Mouse (Mus musculus) midbrain, embryonic 12.5 days (tissue): ENCODE results near the gene Ankrd13a. TPM values are rescaled to one million over a fixed set of nuclear protein-coding genes. Genes with fewer than 3 reads are reported as not detected.

Source experiments
- ATAC-seq: fragments of 200-750 bp; cut with Nextera tagmentation; 2 replicates; pipeline ENCODE4 v1.8.0; 2017; ENCODE audit warnings: low read depth, moderate TSS enrichment, moderate library complexity; ENCODE audit not compliant: low FRiP score
- H3K27ac ChIP-seq: fragments of 300-500 bp; sonication (generic); replicated peaks from 2 replicates; pipeline ENCODE4 v1.5.1; 2016; ENCODE audit warnings: mild to moderate bottlenecking
- H3K27me3 ChIP-seq: fragments of 300-500 bp; sonication (generic); 2 replicates; pipeline ENCODE4 v1.6.1; 2016; ENCODE audit warnings: mild to moderate bottlenecking
- H3K36me3 ChIP-seq: fragments of 300-500 bp; sonication (generic); 2 replicates; pipeline ENCODE4 v1.6.1; 2016
- H3K4me1 ChIP-seq: fragments of 300-500 bp; sonication (generic); 2 replicates; pipeline ENCODE4 v1.6.1; 2016
- H3K4me2 ChIP-seq: fragments of 300-500 bp; sonication (generic); replicated peaks from 2 replicates; pipeline ENCODE4 v1.6.1; 2016; ENCODE audit warnings: mild to moderate bottlenecking, moderate library complexity
- H3K4me3 ChIP-seq: fragments of 300-500 bp; sonication (generic); 2 replicates; pipeline ENCODE4 v1.5.1; 2016; ENCODE audit warnings: mild to moderate bottlenecking
- H3K9ac ChIP-seq: fragments of 300-500 bp; sonication (generic); replicated peaks from 2 replicates; pipeline ENCODE4 v1.6.1; 2016; ENCODE audit warnings: mild to moderate bottlenecking, moderate library complexity
- H3K9me3 ChIP-seq: fragments of 300-500 bp; sonication (generic); 2 replicates; pipeline ENCODE4 v1.6.1; 2016; ENCODE audit warnings: mild to moderate bottlenecking
- WGBS: fragments of 180-500 bp; shearing (Covaris S2); methylation state at CpG from one replicate; pipeline ENCODE4 v1.1.7; 2016; 5-methylcytosine and 5-hydroxymethylcytosine counted together
- polyA plus RNA-seq: library from polyadenylated mRNA; unstranded; fragments of >200 nt; fragmentation: Nextera tagmentation; extraction: Ambion mirVana; gene quantifications from 2 replicates; pipeline ENCODE4 v1.2.1, GENCODE M21; 2016

Gene Ankrd13a
- polyA plus RNA-seq: 71.1 and 77.7 TPM in 2 replicates

DNA sequence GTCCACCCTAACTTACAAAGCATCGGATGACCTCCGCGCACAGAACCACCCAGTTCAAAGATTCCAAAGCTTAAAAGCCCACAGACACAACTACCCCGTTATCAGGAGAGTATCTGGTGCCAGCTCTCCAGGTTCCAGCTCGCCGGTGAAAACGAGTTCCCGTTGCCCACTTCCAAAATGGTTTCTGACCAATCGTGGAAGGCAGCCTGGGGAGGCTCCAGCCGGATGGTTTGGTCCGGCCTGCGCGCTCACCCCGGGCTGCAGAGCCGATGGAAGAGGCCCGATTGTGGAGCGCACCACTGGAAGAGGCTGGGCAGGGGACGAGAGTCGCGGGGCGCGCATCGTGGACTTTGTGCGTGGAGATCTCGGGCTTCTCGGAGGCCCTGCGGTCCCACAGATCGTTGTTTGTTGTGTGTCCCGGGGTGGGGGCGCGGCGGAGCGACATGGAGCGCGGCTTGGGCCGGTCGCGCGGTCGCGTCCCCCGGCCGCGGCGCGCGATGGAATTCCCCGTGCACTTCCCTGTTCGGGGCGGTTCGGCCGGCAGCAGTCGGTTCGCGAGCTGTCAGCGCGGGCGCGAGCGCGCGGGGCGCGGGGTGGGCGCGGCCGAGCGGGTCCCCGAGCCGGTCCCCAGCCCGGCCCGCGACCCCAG lies at the start of gene Ankrd13a:
TSS of gene Ankrd13a (plus strand) at position 275 of the 649 bp plus-strand sequence.
- Histone ChIP-seq H3K9me3 (no peaks in the 10 kb centered on the region), H3K4me1 (peaks cover 37% of the 10 kb centered on the region), H3K27ac (peak within 1 kb of the TSS; percentile 91), H3K9ac (peak within 1 kb of the TSS; percentile 99), H3K4me3 (peak within 1 kb of the TSS; percentile 88), H3K27me3 (no peaks in the 10 kb centered on the region), H3K36me3 (no peaks in the 10 kb centered on the region), H3K4me2 (peak within 1 kb of the TSS; percentile 85)
- under 1% methylated on average over 55 of the region's 73 CpGs for WGBS
- ATAC-seq: peak; percentile 86

DNA sequence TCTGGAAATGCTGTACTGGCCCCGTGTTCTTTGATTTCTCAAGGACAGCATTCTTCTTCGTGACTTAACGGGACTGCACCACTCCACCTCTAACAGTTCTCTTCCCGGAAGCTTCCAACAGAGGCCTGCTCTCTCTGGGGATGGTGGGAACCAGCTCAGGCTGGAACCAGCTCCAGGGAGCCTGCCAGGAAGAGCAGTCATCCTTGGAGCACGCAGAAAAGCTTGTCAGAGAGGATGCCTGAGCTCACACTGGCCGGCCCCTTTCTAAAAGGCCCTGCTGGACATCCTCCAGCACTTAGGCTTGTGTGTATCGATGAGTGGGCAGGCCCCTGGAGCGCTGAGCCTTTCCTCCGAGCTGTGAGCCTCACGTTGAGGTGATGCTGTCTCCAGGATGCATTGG lies 46.3 kb upstream of the Ankrd13a start:
- Histone ChIP-seq H3K9ac (no peak overlapping the region), H3K4me1 (no peaks in the 10 kb centered on the region), H3K36me3 (peaks cover 79% of the 10 kb centered on the region), H3K9me3 (no peaks in the 10 kb centered on the region; the same call in 1 of the 2 replicates), H3K27ac (no peak overlapping the region), H3K4me2 (no peak overlapping the region), H3K4me3 (no peak overlapping the region), H3K27me3 (no peaks in the 10 kb centered on the region)
- no peak for ATAC-seq
- WGBS: 89% methylated on average over 10 of the region's 10 CpGs

GRCm38 (mm10) chr5:114730129-114730528 lies 44.3 kb upstream of the Ankrd13a start:
- no peaks in the 10 kb centered on the region for H3K27me3 ChIP-seq
- no peak overlapping the region for H3K4me2 ChIP-seq
- H3K4me3 ChIP-seq: no peak overlapping the region
- no peak overlapping the region for H3K9ac ChIP-seq
- peaks cover 83% of the 10 kb centered on the region for H3K36me3 ChIP-seq
- 79% methylated on average over 10 of the region's 10 CpGs for WGBS
- no peak for ATAC-seq
- H3K9me3 ChIP-seq: no peaks in the 10 kb centered on the region
- no peak overlapping the region for H3K27ac ChIP-seq
- no peaks in the 10 kb centered on the region for H3K4me1 ChIP-seq

DNA sequence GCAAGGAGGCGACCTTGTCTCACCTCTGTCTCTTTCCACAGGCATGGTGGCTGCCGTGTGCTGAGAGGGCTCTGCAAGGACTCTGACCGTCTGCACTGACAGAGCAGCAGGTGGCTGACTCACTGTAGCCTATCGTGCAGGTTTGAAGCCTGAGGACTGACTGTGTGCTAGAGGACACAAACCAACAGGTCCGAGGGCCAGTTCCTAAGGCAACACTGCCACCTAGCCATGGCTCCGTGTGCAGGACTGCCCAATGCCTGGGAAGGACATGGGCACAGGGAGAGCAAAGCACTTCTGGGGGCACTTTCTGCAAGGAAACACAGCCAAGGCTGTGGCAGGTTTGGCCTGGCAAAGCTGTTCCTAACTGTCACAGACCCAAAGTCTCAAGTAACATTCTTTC lies 43.0 kb upstream of the Ankrd13a start:
- H3K9ac ChIP-seq: no peak overlapping the region
- H3K9me3 ChIP-seq: no peaks in the 10 kb centered on the region
- H3K27me3 ChIP-seq: no peaks in the 10 kb centered on the region
- 68% methylated on average over 6 of the region's 6 CpGs for WGBS
- no peak for ATAC-seq
- peaks cover 86% of the 10 kb centered on the region for H3K36me3 ChIP-seq
- H3K4me3 ChIP-seq: no peak overlapping the region
- no peak overlapping the region for H3K27ac ChIP-seq
- H3K4me1 ChIP-seq: no peaks in the 10 kb centered on the region
- H3K4me2 ChIP-seq: no peak overlapping the region

- Histone ChIP-seq H3K36me3 (peaks cover 90% of the 10 kb centered on the region), H3K9me3 (no peaks in the 10 kb centered on the region), H3K9ac (no peak overlapping the region), H3K27me3 (no peaks in the 10 kb centered on the region), H3K4me2 (no peak overlapping the region), H3K4me3 (no peak overlapping the region), H3K27ac (no peak overlapping the region), H3K4me1 (no peaks in the 10 kb centered on the region)
- 92% methylated on average over 15 of the region's 15 CpGs for WGBS
- ATAC-seq: no peak
Measured at GRCm38 (mm10) chr5:114731969-114732368, 42.5 kb upstream of the Ankrd13a start.

DNA sequence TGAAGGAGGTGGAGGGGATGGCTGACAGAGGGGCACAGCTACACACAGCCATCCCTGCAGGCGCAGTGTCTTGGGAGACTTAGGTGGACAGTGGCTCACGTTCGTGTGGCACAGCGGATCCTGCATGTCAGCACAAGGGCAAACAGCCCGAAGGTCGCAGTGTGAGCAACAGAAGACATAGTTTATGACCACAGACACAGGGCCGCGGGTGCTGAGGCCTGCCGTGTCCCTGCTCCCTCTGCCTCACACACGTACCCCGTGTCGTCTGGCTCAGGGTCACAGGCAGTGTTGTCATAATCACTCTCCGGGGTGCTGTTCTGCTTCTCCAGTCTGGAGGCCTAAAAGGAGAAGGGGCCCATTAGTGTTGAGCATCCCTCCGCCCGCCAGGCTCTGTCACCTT lies 40.9 kb upstream of the Ankrd13a start:
- H3K4me1 ChIP-seq: no peaks in the 10 kb centered on the region
- no peak overlapping the region for H3K27ac ChIP-seq
- H3K36me3 ChIP-seq: peaks cover 92% of the 10 kb centered on the region
- no peaks in the 10 kb centered on the region for H3K27me3 ChIP-seq
- 95% methylated on average over 15 of the region's 15 CpGs for WGBS
- H3K4me3 ChIP-seq: no peak overlapping the region
- no peak overlapping the region for H3K9ac ChIP-seq
- H3K4me2 ChIP-seq: no peak overlapping the region
- no peak for ATAC-seq
- H3K9me3 ChIP-seq: no peaks in the 10 kb centered on the region

GRCm38 (mm10) chr5:114737090-114737887 lies 37.2 kb upstream of the Ankrd13a start:
- H3K27ac ChIP-seq: no peak overlapping the region
- H3K4me3 ChIP-seq: no peak overlapping the region
- ATAC-seq: no peak
- H3K9ac ChIP-seq: no peak overlapping the region
- H3K4me2 ChIP-seq: no peak overlapping the region
- H3K36me3 ChIP-seq: peaks cover 90% of the 10 kb centered on the region
- H3K9me3 ChIP-seq: no peaks in the 10 kb centered on the region
- 86% methylated on average over 21 of the region's 21 CpGs for WGBS
- no peaks in the 10 kb centered on the region for H3K27me3 ChIP-seq
- no peaks in the 10 kb centered on the region for H3K4me1 ChIP-seq

DNA sequence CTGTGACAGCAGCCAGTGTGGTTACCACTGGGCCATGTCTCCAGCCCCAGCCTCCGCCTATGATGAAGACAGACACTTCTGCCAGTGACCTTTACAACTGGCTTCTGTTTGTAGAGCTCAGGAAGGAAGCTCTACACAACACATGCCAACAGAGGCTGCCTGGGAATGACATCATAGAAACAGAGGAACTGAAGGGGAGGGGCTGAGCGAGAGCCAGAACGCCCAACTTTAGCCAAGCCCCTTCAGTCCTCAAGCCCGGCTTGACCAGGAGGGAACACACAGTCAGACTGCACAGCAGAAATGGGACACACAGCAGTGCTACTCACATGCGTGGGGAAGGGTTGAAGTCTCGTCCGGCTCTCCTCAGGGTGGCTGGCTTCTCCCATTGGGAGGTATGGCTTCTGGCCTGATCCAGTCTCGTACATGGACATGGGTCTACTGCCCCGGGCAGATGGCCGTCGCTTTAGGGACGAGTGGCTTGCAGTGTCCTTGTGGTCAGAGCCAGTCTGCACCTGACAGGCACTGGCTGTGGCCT lies 35.7 kb upstream of the Ankrd13a start:
- H3K9me3 ChIP-seq: no peaks in the 10 kb centered on the region
- H3K27me3 ChIP-seq: no peaks in the 10 kb centered on the region
- no peak overlapping the region for H3K4me2 ChIP-seq
- H3K9ac ChIP-seq: no peak overlapping the region
- H3K4me3 ChIP-seq: no peak overlapping the region
- H3K36me3 ChIP-seq: peaks cover 90% of the 10 kb centered on the region
- WGBS: 87% methylated on average over 12 of the region's 12 CpGs
- no peak overlapping the region for H3K27ac ChIP-seq
- no peak for ATAC-seq
- no peaks in the 10 kb centered on the region for H3K4me1 ChIP-seq

DNA sequence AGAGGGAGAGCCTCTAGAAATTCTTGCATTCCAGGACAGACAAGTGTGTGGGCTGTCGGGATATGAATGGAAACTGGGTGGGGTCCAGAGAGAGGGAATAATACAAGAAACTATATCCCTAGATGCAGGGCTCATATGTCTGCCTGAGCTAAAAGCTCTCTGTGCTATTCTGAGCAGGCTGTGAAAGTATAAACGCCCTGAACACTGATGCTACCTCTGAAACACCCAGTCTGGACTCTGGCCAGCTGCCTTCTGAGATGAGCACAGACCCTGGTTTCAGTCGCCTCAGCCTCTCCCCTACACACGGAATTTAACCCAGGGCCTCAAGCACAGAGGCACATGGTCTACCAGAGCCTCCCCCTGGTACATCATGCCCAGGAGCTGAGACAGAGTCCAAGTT lies 33.9 kb upstream of the Ankrd13a start:
- ATAC-seq: no peak
- no peaks in the 10 kb centered on the region for H3K9me3 ChIP-seq

GRCm38 (mm10) chr5:114742572-114742971 lies 31.9 kb upstream of the Ankrd13a start:
- WGBS: 93% methylated on average over 10 of the region's 10 CpGs
- Histone ChIP-seq H3K27me3 (no peaks in the 10 kb centered on the region), H3K36me3 (peaks cover 85% of the 10 kb centered on the region), H3K9ac (no peak overlapping the region), H3K4me2 (no peak overlapping the region), H3K9me3 (no peaks in the 10 kb centered on the region), H3K4me1 (no peaks in the 10 kb centered on the region), H3K27ac (no peak overlapping the region), H3K4me3 (no peak overlapping the region)
- ATAC-seq: no peak

More for the DNA sequence above, 33.9 kb upstream of the Ankrd13a start:
- H3K36me3 ChIP-seq: peaks cover 96% of the 10 kb centered on the region
- WGBS: 82% methylated on average over 4 of the region's 4 CpGs
- no peak overlapping the region for H3K4me2 ChIP-seq
- no peaks in the 10 kb centered on the region for H3K4me1 ChIP-seq
- no peak overlapping the region for H3K9ac ChIP-seq
- no peak overlapping the region for H3K4me3 ChIP-seq
- H3K27me3 ChIP-seq: no peaks in the 10 kb centered on the region
- H3K27ac ChIP-seq: no peak overlapping the region

DNA sequence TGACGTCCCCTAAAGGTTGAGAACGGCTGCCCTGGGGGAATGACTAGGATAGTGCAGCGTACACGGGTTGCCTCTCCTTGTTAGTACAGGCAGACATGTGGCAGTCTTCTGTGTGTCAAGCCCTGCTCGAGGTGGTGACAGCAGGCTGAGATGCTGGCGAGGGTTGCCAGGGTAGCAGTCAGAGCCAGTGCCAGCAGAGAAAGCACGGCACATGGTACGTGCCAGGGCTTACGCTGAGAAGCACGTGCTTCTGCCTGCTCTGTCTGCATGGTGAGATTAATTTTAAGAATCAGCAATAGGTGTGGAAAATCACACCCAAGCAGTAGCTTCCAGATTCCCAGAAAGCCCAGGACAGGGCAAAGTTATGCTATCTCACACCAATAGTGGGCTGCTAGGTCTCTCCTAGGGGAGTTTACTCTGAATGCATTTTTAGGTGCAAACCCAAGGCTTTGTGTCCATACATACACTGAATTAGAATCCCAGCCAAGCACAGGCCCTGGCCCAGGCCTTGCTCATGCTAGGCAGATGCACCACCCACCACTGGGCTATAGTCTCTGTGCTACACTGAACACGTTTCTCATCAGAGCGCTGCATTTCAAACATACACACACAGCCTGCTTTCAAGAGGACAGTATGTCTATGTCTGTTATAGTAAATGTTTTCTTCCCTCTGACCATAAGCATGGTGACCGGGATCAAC lies 31.3 kb upstream of the Ankrd13a start:
- Histone ChIP-seq H3K9me3 (no peaks in the 10 kb centered on the region), H3K4me2 (no peak overlapping the region), H3K36me3 (peaks cover 85% of the 10 kb centered on the region), H3K27me3 (no peaks in the 10 kb centered on the region), H3K4me1 (no peaks in the 10 kb centered on the region), H3K4me3 (no peak overlapping the region), H3K9ac (no peak overlapping the region), H3K27ac (no peak overlapping the region)
- 93% methylated on average over 13 of the region's 13 CpGs for WGBS
- ATAC-seq: no peak

GRCm38 (mm10) chr5:114743697-114744090 lies 30.8 kb upstream of the Ankrd13a start:
- Histone ChIP-seq H3K9me3 (no peaks in the 10 kb centered on the region), H3K36me3 (peaks cover 85% of the 10 kb centered on the region), H3K27me3 (no peaks in the 10 kb centered on the region), H3K4me1 (no peaks in the 10 kb centered on the region), H3K27ac (no peak overlapping the region), H3K4me3 (no peak overlapping the region), H3K9ac (no peak overlapping the region), H3K4me2 (no peak overlapping the region)
- ATAC-seq: no peak
- WGBS: 94% methylated on average over 8 of the region's 8 CpGs
